ENCODE assay signal across 8 mouse cellular contexts in genomic region chr11:98829091-98829775, GRCm38 (mm10). TPM values are rescaled to one million over a fixed set of nuclear protein-coding genes. Genes with fewer than 3 reads are reported as not detected.
DNase-seq lines count a peak whose midpoint lies in the region; TF ChIP-seq lines count a peak whose summit lies in the region.

No protein-coding gene starts in this region.

- peak overlapping the region; percentile 46; the same call in 1 of the 2 replicates for H3K27ac ChIP-seq in olfactory bulb, adult 2 months (ENCODE audit: insufficient read depth, low read depth, low read length)

- DNase-seq in embryo, embryonic 10 days (ENCODE audit: low spot score), result peak; percentile 60
- no peak for DNase-seq in embryo, embryonic 9.5 days (ENCODE audit: extremely low spot score)
- DNase-seq in spleen, postnatal 36 days (ENCODE audit: low spot score in 2 of 2), result peak; percentile 25 to 46
- no peak for DNase-seq in spleen, postnatal 14 days (ENCODE audit: low spot score in 2 of 2)
- peak; percentile 42 to 72 for DNase-seq in heart, postnatal 10 days
- DNase-seq in frontal cortex, postnatal 36 days (ENCODE audit: low spot score in 2 of 2), result no peak
- DNase-seq in testis, postnatal 10 days (ENCODE audit: low spot score), result no peak

- TF ChIP-seq CTCF in olfactory bulb, adult 2 months (IDR thresholded peaks at IDR 0.05; ENCODE audit: insufficient read depth, low read depth, low read length), result no peak

- 59% methylated on average over 12 of the region's 12 CpGs for WGBS in olfactory bulb, adult 2 months

- no peaks in the 10 kb centered on the region for H3K4me1 ChIP-seq in olfactory bulb, adult 2 months (ENCODE audit: control insufficient read depth, insufficient read depth, low read length)

- TF ChIP-seq POLR2A in olfactory bulb, adult 2 months (IDR thresholded peaks at IDR 0.05; ENCODE audit: insufficient read depth, low read depth, low read length), result no peak

- H3K4me3 ChIP-seq in olfactory bulb, adult 2 months (ENCODE audit: insufficient read depth, low read depth, low read length), result no peak overlapping the region

- intact Hi-C loops in heart, postnatal 10 days (cut with DNase I), result loop anchor here (1.0 to 2.0 kb wide), 2 partner anchors 18 to 41 kb away; no protein-coding TSS in a partner anchor

RNA-seq across cellular contexts. Expression of gene Rapgefl1, which starts 7.4 kb away (rescaled TPM):
- total RNA-seq in heart, postnatal 10 days (2021), result under 1 TPM; 0.79 to 0.87 TPM
- 182 TPM in 1 of 2 replicates, not detected in the other for polyA plus RNA-seq in olfactory bulb, adult 2 months (2012; ENCODE audit: insufficient read depth, insufficient read length, low replicate concordance, missing spikeins)

RNA-seq across cellular contexts. Expression of gene Casc3, which starts 24.5 kb away (rescaled TPM):
- 10 to 100 TPM; 29.0 to 29.7 TPM for total RNA-seq in heart, postnatal 10 days (2021)
- not detected in 2 replicates for polyA plus RNA-seq in olfactory bulb, adult 2 months (2012; ENCODE audit: insufficient read depth, insufficient read length, low replicate concordance, missing spikeins)

RNA-seq across cellular contexts. Expression of gene Msl1, which starts 33.9 kb away (rescaled TPM):
- 10 to 100 TPM; 70.3 to 83.4 TPM for total RNA-seq in heart, postnatal 10 days (2021)
- 206 and 252 TPM in 2 replicates for polyA plus RNA-seq in olfactory bulb, adult 2 months (2012; ENCODE audit: insufficient read depth, insufficient read length, low replicate concordance, missing spikeins)

RNA-seq across cellular contexts. Expression of gene Wipf2, which starts 34.2 kb away (rescaled TPM):
- 10 to 100 TPM; 12.4 to 13.0 TPM for total RNA-seq in heart, postnatal 10 days (2021)
- not detected in 2 replicates for polyA plus RNA-seq in olfactory bulb, adult 2 months (2012; ENCODE audit: insufficient read depth, insufficient read length, low replicate concordance, missing spikeins)

RNA-seq across cellular contexts. Expression of gene Nr1d1, which starts 54.1 kb away (rescaled TPM):
- total RNA-seq in heart, postnatal 10 days (2021), result 10 to 100 TPM; 31.1 to 32.7 TPM
- polyA plus RNA-seq in olfactory bulb, adult 2 months (2012; ENCODE audit: insufficient read depth, insufficient read length, low replicate concordance, missing spikeins), result not detected in 2 replicates

Comparison
In these comparisons a context has a peak if more than half of its experiments do, and no peak if none do; other contexts are left out.
1. DNase-seq: peak in embryo, embryonic 10 days (single experiment), spleen, postnatal 36 days (2 of 2) and heart, postnatal 10 days (2 of 2); none in embryo, embryonic 9.5 days (single experiment), spleen, postnatal 14 days (0 of 2), frontal cortex, postnatal 36 days (0 of 2) and testis, postnatal 10 days (single experiment).